Mouse (Mus musculus): ENCODE results near the gene Il22ra2.

Gene Il22ra2

DNA sequence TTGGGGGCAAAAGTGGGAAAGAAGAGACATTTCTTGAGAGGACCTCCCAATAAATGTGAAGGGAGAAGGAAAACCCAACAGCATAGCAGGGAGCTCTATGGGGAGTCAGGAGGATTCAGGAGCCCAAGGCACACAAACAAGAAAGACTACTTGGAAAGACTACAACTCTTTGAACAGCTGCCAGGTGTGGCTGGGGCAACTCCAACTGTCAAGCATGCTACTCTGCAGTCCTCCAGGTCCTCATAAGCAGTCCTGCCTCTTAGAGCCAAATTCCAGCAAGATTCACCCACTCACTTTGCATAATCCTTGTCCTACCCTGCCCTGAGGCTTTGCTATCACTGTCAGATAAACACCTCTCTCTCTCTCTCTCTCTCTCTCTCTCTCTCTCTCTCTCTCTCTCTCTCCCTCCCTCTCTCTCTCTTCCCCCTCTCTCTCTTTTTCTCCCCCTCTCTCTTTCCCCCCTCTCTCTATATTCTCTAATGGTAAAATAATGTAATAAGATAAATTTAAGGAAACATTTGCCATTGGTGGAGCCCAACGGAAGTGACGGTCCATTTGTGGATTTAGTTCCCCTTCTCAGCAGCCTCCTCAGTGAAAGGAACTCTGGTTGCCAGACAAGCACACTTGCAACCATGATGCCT, at the start of gene Il22ra2:
Gene Il22ra2, plus strand, starts transcription at position 591 of the 641 bp plus-strand sequence.
- no peaks in the 10 kb centered on the region for H3K4me1 ChIP-seq (replicated peaks; ENCODE audit: low read depth, low read length)
- no peaks in the 10 kb centered on the region for H3K36me3 ChIP-seq (ENCODE audit: insufficient read depth, low read length)
- no peaks in the 10 kb centered on the region; the same call in 1 of the 2 replicates for H3K27me3 ChIP-seq (ENCODE audit: insufficient read depth, low read length)
- H3K4me3 ChIP-seq (replicated peaks; ENCODE audit: low read length): no peak within 1 kb of the TSS
- H3K9me3 ChIP-seq (ENCODE audit: low read length): no peaks in the 10 kb centered on the region
- TF ChIP-seq CTCF (conservative IDR thresholded peaks at IDR 0.05; ENCODE audit: low read length) (no peak), POU5F1 (IDR thresholded peaks at IDR 0.05; ENCODE audit: borderline replicate concordance, low read length) (no peak), NANOG (IDR thresholded peaks at IDR 0.05; ENCODE audit: borderline replicate concordance, low read length) (no peak)

DNA sequence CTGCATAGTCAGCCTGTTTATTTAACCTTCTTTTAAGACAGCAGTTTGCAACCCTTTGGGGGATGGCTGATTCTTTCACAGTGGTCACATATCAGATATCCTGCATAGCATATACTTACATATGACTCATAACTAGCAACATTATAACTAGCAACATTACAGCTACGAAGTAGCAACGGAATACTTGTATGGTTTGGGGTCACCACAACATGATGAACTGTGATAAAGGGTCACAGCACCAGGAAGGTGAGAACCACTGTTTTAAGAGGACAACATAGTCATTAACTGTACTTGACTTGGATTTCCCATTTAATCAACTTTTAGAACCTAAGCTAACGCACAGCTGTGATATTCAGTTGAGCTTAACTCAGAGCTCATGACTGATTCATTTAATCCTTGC, 44.2 kb upstream of the Il22ra2 start:
- no peaks in the 10 kb centered on the region; the same call in 1 of the 2 replicates for H3K27me3 ChIP-seq (ENCODE audit: insufficient read depth, low read length)
- H3K36me3 ChIP-seq (ENCODE audit: insufficient read depth, low read length): no peaks in the 10 kb centered on the region
- TF ChIP-seq POU5F1 (IDR thresholded peaks at IDR 0.05; ENCODE audit: borderline replicate concordance, low read length) (no peak), NANOG (IDR thresholded peaks at IDR 0.05; ENCODE audit: borderline replicate concordance, low read length) (no peak), CTCF (conservative IDR thresholded peaks at IDR 0.05; ENCODE audit: low read length) (no peak)
- no peaks in the 10 kb centered on the region for H3K4me1 ChIP-seq (replicated peaks; ENCODE audit: low read depth, low read length)
- H3K9me3 ChIP-seq (ENCODE audit: low read length): no peaks in the 10 kb centered on the region
- no peak overlapping the region for H3K4me3 ChIP-seq (replicated peaks; ENCODE audit: low read length)

DNA sequence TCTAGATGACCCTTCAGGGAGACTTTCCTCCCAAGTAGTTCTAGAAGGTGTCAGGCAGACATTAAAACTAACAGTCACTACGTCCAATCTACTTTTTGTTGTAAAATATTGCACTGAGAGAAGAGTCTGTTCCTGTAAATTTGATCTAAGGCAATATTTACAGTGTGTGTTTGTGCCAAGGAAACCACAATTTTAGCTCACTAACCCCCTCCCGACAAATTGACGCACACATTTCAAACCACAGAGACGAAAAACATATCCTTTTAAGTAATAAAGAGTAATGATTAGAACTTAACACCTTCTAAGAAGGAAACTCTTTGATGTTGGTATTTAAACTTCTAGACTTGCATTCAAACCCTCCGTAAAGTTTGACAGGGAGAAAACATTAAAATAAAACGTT, 43.8 kb upstream of the Il22ra2 start:
- no peaks in the 10 kb centered on the region for H3K9me3 ChIP-seq (ENCODE audit: low read length)
- H3K4me3 ChIP-seq (replicated peaks; ENCODE audit: low read length): no peak overlapping the region
- H3K36me3 ChIP-seq (ENCODE audit: insufficient read depth, low read length): no peaks in the 10 kb centered on the region
- TF ChIP-seq POU5F1 (IDR thresholded peaks at IDR 0.05; ENCODE audit: borderline replicate concordance, low read length) (no peak), CTCF (conservative IDR thresholded peaks at IDR 0.05; ENCODE audit: low read length) (no peak), NANOG (IDR thresholded peaks at IDR 0.05; ENCODE audit: borderline replicate concordance, low read length) (no peak)
- H3K4me1 ChIP-seq (replicated peaks; ENCODE audit: low read depth, low read length): no peaks in the 10 kb centered on the region
- no peaks in the 10 kb centered on the region; the same call in 1 of the 2 replicates for H3K27me3 ChIP-seq (ENCODE audit: insufficient read depth, low read length)

DNA sequence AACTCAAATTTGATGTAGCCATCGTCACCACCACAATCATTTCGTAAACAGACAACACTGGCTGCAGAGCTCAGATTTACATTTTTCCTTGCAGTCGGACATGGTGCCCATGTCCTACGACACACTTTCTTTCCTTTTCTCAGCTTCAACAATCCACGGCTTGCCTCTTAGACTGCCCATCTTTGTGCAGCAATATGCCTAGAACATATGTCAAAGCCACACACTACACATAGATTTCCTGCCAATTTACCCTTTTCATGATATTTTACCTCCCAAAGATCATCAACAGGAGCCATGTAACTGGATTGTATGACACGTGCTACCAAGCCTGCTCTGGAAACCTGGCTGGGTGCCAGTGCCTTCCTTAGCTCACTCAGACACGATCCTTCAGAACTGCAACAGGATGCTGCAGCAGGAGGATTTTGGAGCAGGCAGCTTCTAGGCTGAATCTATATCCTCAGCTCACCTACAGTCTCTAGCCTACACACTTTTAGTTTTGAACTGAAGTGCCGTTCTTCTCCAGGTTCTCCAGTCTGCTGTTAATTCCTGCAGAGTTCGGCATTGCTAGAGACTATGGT, 43.3 kb upstream of the Il22ra2 start:
- TF ChIP-seq CTCF (conservative IDR thresholded peaks at IDR 0.05; ENCODE audit: low read length) (no peak), POU5F1 (IDR thresholded peaks at IDR 0.05; ENCODE audit: borderline replicate concordance, low read length) (no peak), NANOG (IDR thresholded peaks at IDR 0.05; ENCODE audit: borderline replicate concordance, low read length) (no peak)
- Histone ChIP-seq H3K9me3 (ENCODE audit: low read length) (no peaks in the 10 kb centered on the region), H3K27me3 (ENCODE audit: insufficient read depth, low read length) (no peaks in the 10 kb centered on the region; the same call in 1 of the 2 replicates), H3K4me3 (replicated peaks; ENCODE audit: low read length) (no peak overlapping the region), H3K4me1 (replicated peaks; ENCODE audit: low read depth, low read length) (no peaks in the 10 kb centered on the region), H3K36me3 (ENCODE audit: insufficient read depth, low read length) (no peaks in the 10 kb centered on the region)

DNA sequence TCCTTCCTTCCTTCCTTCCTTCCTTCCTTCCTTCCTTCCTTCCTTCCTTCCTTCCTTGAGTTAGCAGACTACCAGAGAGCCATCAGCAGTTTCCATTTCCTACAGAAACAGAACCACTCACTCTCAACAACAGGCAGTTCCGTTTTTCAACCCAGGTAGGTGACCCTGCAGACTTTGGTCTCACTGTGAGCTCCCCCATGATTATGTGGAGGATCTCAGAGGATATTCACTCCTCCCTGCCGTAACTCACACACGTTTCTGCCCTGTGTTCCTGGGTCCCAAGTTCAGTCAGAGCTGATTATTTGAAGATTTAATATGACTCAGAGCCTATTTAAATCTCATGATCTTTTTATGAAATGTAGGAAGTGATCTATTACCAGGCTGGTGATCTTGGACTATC, 41.1 kb upstream of the Il22ra2 start:
- TF ChIP-seq POU5F1 (IDR thresholded peaks at IDR 0.05; ENCODE audit: borderline replicate concordance, low read length): no peak
- TF ChIP-seq CTCF (conservative IDR thresholded peaks at IDR 0.05; ENCODE audit: low read length): no peak
- TF ChIP-seq NANOG (IDR thresholded peaks at IDR 0.05; ENCODE audit: borderline replicate concordance, low read length): no peak
- H3K27me3 ChIP-seq (ENCODE audit: insufficient read depth, low read length): no peaks in the 10 kb centered on the region; the same call in 1 of the 2 replicates
- H3K36me3 ChIP-seq (ENCODE audit: insufficient read depth, low read length): no peaks in the 10 kb centered on the region
- H3K9me3 ChIP-seq (ENCODE audit: low read length): no peaks in the 10 kb centered on the region
- no peaks in the 10 kb centered on the region for H3K4me1 ChIP-seq (replicated peaks; ENCODE audit: low read depth, low read length)
- no peak overlapping the region for H3K4me3 ChIP-seq (replicated peaks; ENCODE audit: low read length)

DNA sequence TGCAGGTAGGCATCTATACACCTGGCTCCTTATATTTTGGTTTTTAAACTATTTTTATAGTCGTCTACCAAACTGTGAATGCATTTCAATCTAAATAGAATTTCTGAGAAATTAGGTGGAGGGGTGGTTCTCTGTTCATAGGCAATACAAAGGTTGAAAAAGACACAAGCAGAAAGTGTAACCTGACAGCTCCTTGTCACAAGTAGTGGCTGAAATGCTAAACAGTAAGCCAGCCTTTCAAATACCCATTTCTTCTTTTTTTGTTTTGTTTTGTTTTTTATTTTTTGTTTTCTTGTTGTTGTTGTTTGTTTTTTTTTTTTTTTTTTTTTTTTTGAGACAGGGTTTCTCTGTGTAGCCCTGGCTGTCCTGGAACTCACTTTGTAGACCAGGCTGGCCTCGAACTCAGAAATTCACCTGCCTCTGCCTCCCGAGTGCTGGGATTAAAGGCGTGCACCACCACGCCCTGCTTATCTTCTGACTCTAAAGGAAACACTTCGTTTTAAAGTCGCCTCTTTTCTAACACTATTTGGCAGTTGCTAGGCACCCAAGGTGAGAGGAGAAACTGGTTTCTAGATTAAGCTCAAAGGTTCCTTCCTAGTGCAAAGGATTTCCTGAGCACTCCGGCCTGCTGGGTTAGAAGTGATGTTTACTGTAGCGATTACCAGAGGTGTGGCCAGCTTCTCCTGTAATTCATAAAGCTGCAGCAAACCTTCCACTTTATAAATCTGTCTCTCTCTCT, 39.8 kb upstream of the Il22ra2 start:
- no peaks in the 10 kb centered on the region for H3K4me1 ChIP-seq (replicated peaks; ENCODE audit: low read depth, low read length)
- H3K36me3 ChIP-seq (ENCODE audit: insufficient read depth, low read length): no peaks in the 10 kb centered on the region
- H3K9me3 ChIP-seq (ENCODE audit: low read length): no peaks in the 10 kb centered on the region
- TF ChIP-seq NANOG (IDR thresholded peaks at IDR 0.05; ENCODE audit: borderline replicate concordance, low read length) (no peak), POU5F1 (IDR thresholded peaks at IDR 0.05; ENCODE audit: borderline replicate concordance, low read length) (no peak), CTCF (conservative IDR thresholded peaks at IDR 0.05; ENCODE audit: low read length) (no peak)
- H3K27me3 ChIP-seq (ENCODE audit: insufficient read depth, low read length): no peaks in the 10 kb centered on the region; the same call in 1 of the 2 replicates
- H3K4me3 ChIP-seq (replicated peaks; ENCODE audit: low read length): no peak overlapping the region

DNA sequence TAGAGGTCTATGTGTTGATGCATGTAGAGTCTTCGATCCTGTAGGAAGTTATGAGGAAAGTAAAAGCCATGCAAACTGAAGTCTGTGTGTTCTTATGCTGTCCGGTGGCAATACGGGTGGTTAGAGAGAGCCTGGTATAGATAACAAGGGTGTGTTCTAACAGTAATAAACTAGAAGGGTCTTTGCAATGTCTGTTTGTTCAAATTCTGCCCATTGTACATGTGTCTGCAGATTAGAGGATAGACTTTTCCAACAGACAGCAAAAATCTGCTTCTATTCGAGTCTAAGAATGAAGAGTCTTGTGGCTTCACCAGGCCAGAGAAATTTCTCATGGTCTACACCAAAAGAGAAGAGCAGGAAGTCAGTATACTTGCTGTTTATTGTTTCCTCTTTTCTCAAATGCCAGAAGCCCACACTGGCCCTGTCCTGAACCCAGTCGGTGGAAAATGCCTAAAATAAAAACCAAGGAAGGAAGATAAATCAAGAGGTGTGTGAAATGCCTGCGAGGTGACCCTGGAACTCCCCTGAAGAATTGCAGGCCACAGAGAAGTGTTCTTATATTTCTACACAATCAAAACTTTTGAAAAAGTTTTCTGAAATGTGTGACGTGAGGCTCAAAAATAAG, 38.9 kb upstream of the Il22ra2 start:
- Histone ChIP-seq H3K4me3 (replicated peaks; ENCODE audit: low read length) (no peak overlapping the region), H3K9me3 (ENCODE audit: low read length) (no peaks in the 10 kb centered on the region), H3K4me1 (replicated peaks; ENCODE audit: low read depth, low read length) (no peaks in the 10 kb centered on the region), H3K36me3 (ENCODE audit: insufficient read depth, low read length) (no peaks in the 10 kb centered on the region), H3K27me3 (ENCODE audit: insufficient read depth, low read length) (no peaks in the 10 kb centered on the region; the same call in 1 of the 2 replicates)
- TF ChIP-seq CTCF (conservative IDR thresholded peaks at IDR 0.05; ENCODE audit: low read length): no peak
- no peak for TF ChIP-seq NANOG (IDR thresholded peaks at IDR 0.05; ENCODE audit: borderline replicate concordance, low read length)
- TF ChIP-seq POU5F1 (IDR thresholded peaks at IDR 0.05; ENCODE audit: borderline replicate concordance, low read length): no peak

DNA sequence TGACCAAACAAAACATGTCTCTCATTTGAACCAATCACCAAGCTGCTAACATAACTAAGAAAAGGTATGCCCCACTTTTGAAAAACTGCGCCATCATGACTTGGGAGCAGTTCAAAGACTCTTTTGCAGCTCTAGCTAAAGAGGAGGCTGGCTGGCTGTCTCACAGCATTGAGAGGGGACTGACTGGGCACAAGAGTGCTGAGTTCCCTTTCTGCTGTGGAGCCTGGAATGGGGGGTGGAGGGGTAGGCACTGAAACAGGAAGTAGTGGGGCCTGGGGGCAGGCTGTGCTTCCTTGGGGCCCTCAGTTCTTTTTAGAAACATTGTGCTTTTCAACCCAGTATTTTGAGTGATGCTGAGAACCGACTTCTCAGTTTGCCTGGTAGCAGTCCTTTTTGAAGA, 37.7 kb upstream of the Il22ra2 start:
- Histone ChIP-seq H3K4me1 (replicated peaks; ENCODE audit: low read depth, low read length) (no peaks in the 10 kb centered on the region), H3K4me3 (replicated peaks; ENCODE audit: low read length) (no peak overlapping the region), H3K36me3 (ENCODE audit: insufficient read depth, low read length) (no peaks in the 10 kb centered on the region), H3K9me3 (ENCODE audit: low read length) (no peaks in the 10 kb centered on the region), H3K27me3 (ENCODE audit: insufficient read depth, low read length) (no peaks in the 10 kb centered on the region; the same call in 1 of the 2 replicates)
- TF ChIP-seq NANOG (IDR thresholded peaks at IDR 0.05; ENCODE audit: borderline replicate concordance, low read length): no peak
- no peak for TF ChIP-seq POU5F1 (IDR thresholded peaks at IDR 0.05; ENCODE audit: borderline replicate concordance, low read length)
- TF ChIP-seq CTCF (conservative IDR thresholded peaks at IDR 0.05; ENCODE audit: low read length): no peak

Measured in E14TG2a.4 (cell line).